Mouse (Mus musculus) embryonic facial prominence, embryonic 14.5 days (tissue): ENCODE results near the gene Rpl39l. TPM values are rescaled to one million over a fixed set of nuclear protein-coding genes. Genes with fewer than 3 reads are reported as not detected.

Source experiments
- ATAC-seq: fragments of 200-750 bp; cut with Nextera tagmentation; 2 replicates; pipeline ENCODE4 v1.8.0; 2017; ENCODE audit warnings: low read depth, moderate number of reproducible peaks, moderate TSS enrichment
- DNase-seq: peaks from one replicate; pipeline ENCODE4 v3.0.0-alpha.2; 2015; ENCODE audit warnings: low spot score
- H3K27ac ChIP-seq: fragments of 300-500 bp; sonication (generic); replicated peaks from 2 replicates; pipeline ENCODE4 v1.5.1; 2014; ENCODE audit warnings: low read depth, mild to moderate bottlenecking, low read length, moderate library complexity
- H3K27me3 ChIP-seq: fragments of 300-500 bp; sonication (generic); replicated peaks from 2 replicates; pipeline ENCODE4 v1.6.1; 2014; ENCODE audit warnings: low read length; ENCODE audit not compliant: control insufficient read depth, insufficient read depth
- H3K36me3 ChIP-seq: fragments of 300-500 bp; sonication (generic); 2 replicates; pipeline ENCODE4 v1.6.1; 2014; ENCODE audit warnings: low read length, mixed read lengths; ENCODE audit not compliant: control insufficient read depth, insufficient read depth
- H3K4me1 ChIP-seq: fragments of 300-500 bp; sonication (generic); 2 replicates; pipeline ENCODE4 v1.6.1; 2014; ENCODE audit warnings: antibody characterized with exemption, low read length; ENCODE audit not compliant: control insufficient read depth, insufficient read depth
- H3K4me2 ChIP-seq: fragments of 300-500 bp; sonication (generic); 2 replicates; pipeline ENCODE4 v1.6.1; 2014; ENCODE audit warnings: low read depth, mild to moderate bottlenecking, low read length, moderate library complexity, mixed read lengths
- H3K4me3 ChIP-seq: fragments of 300-500 bp; sonication (generic); 2 replicates; pipeline ENCODE4 v1.5.1; 2014; ENCODE audit warnings: low read depth, mild to moderate bottlenecking, low read length
- H3K9ac ChIP-seq: fragments of 300-500 bp; sonication (generic); 2 replicates; pipeline ENCODE4 v1.6.1; 2014; ENCODE audit warnings: low read depth, mild to moderate bottlenecking, low read length, moderate library complexity, mixed read lengths
- H3K9me3 ChIP-seq: fragments of 300-500 bp; sonication (generic); 2 replicates; pipeline ENCODE4 v1.6.1; 2016; ENCODE audit warnings: low read length; ENCODE audit not compliant: control insufficient read depth
- WGBS: fragments of 180-500 bp; shearing (Covaris S2); extraction: QIAGEN DNeasy Blood & Tissue Kit; methylation state at CpG from one replicate; pipeline ENCODE4 v1.1.7; 2014; 5-methylcytosine and 5-hydroxymethylcytosine counted together
- polyA plus RNA-seq: library from polyadenylated mRNA; unstranded; fragments of >200 nt; fragmentation: Nextera tagmentation; extraction: Ambion mirVana; gene quantifications from 2 replicates; pipeline ENCODE4 v1.2.1, GENCODE M21; 2014

Rpl39l gene
- 11.6 and 12.4 TPM in 2 replicates for polyA plus RNA-seq

GRCm38 (mm10) chr16:10170005-10170404 is at the start of gene Rpl39l:
Rpl39l (plus strand) TSS chr16:10170226.
- no peaks in the 10 kb centered on the region for H3K27me3 ChIP-seq
- H3K4me2 ChIP-seq: no peak within 1 kb of the TSS
- no peak within 1 kb of the TSS for H3K27ac ChIP-seq
- DNase-seq (peak; percentile 12), ATAC-seq (no peak)
- 80% methylated on average over 22 of the region's 22 CpGs for WGBS
- H3K4me3 ChIP-seq: no peak within 1 kb of the TSS
- no peaks in the 10 kb centered on the region for H3K36me3 ChIP-seq
- H3K9ac ChIP-seq: no peak within 1 kb of the TSS
- no peaks in the 10 kb centered on the region for H3K4me1 ChIP-seq
- H3K9me3 ChIP-seq: no peaks in the 10 kb centered on the region

GRCm38 (mm10) chr16:10127586-10127985 is 42.4 kb upstream of the Rpl39l start:
- H3K9ac ChIP-seq: no peak overlapping the region
- H3K36me3 ChIP-seq: no peaks in the 10 kb centered on the region
- no peaks in the 10 kb centered on the region for H3K27me3 ChIP-seq
- DNase-seq (no peak), ATAC-seq (no peak)
- no peak overlapping the region for H3K4me2 ChIP-seq
- no peak overlapping the region for H3K4me3 ChIP-seq
- no peaks in the 10 kb centered on the region for H3K9me3 ChIP-seq
- H3K27ac ChIP-seq: no peak overlapping the region
- H3K4me1 ChIP-seq: no peaks in the 10 kb centered on the region
- WGBS: 88% methylated on average over 1 of the region's 1 CpGs

GRCm38 (mm10) chr16:10129052-10129911 is 40.7 kb upstream of the Rpl39l start:
- 70% methylated on average over 2 of the region's 2 CpGs for WGBS
- H3K27ac ChIP-seq: no peak overlapping the region

GRCm38 (mm10) chr16:10143166-10143565 is 26.9 kb upstream of the Rpl39l start:
- no peaks in the 10 kb centered on the region for H3K4me1 ChIP-seq
- ATAC-seq: no peak
- H3K4me3 ChIP-seq: no peak overlapping the region
- no peak overlapping the region for H3K9ac ChIP-seq
- H3K4me2 ChIP-seq: no peak overlapping the region
- no peaks in the 10 kb centered on the region for H3K36me3 ChIP-seq
- 63% methylated on average over 2 of the region's 2 CpGs for WGBS
- H3K9me3 ChIP-seq: no peaks in the 10 kb centered on the region
- H3K27me3 ChIP-seq: no peaks in the 10 kb centered on the region
- no peak overlapping the region for H3K27ac ChIP-seq
- no peak for DNase-seq

More at GRCm38 (mm10) chr16:10129052-10129911, 40.7 kb upstream of the Rpl39l start:
- DNase-seq (no peak), ATAC-seq (no peak)
- no peaks in the 10 kb centered on the region for H3K36me3 ChIP-seq
- no peak overlapping the region for H3K9ac ChIP-seq
- H3K4me3 ChIP-seq: no peak overlapping the region
- H3K4me2 ChIP-seq: no peak overlapping the region
- H3K27me3 ChIP-seq: no peaks in the 10 kb centered on the region
- no peaks in the 10 kb centered on the region for H3K9me3 ChIP-seq
- no peaks in the 10 kb centered on the region for H3K4me1 ChIP-seq

GRCm38 (mm10) chr16:10147401-10147800 is 22.6 kb upstream of the Rpl39l start:
- no peaks in the 10 kb centered on the region for H3K27me3 ChIP-seq
- H3K9ac ChIP-seq: no peak overlapping the region
- H3K27ac ChIP-seq: no peak overlapping the region
- H3K4me1 ChIP-seq: no peaks in the 10 kb centered on the region
- ATAC-seq: no peak
- no peak for DNase-seq
- no peak overlapping the region for H3K4me3 ChIP-seq
- H3K9me3 ChIP-seq: no peaks in the 10 kb centered on the region
- 96% methylated on average over 5 of the region's 5 CpGs for WGBS
- no peaks in the 10 kb centered on the region for H3K36me3 ChIP-seq
- no peak overlapping the region for H3K4me2 ChIP-seq

GRCm38 (mm10) chr16:10169123-10169905 is 712 bp upstream of the Rpl39l start:
- Histone ChIP-seq H3K27me3 (no peaks in the 10 kb centered on the region), H3K9ac (no peak overlapping the region), H3K27ac (no peak overlapping the region), H3K4me1 (no peaks in the 10 kb centered on the region), H3K36me3 (no peaks in the 10 kb centered on the region), H3K4me3 (no peak overlapping the region), H3K9me3 (no peaks in the 10 kb centered on the region), H3K4me2 (no peak overlapping the region)
- WGBS: 53% methylated on average over 8 of the region's 8 CpGs
- DNase-seq (peak; percentile 53), ATAC-seq (no peak)

GRCm38 (mm10) chr16:10171276-10171675 is 1.2 kb downstream of the Rpl39l start:
- no peaks in the 10 kb centered on the region for H3K9me3 ChIP-seq
- H3K4me1 ChIP-seq: no peaks in the 10 kb centered on the region
- H3K4me2 ChIP-seq: no peak overlapping the region
- no peak overlapping the region for H3K4me3 ChIP-seq
- ATAC-seq: no peak
- WGBS: 85% methylated on average over 4 of the region's 4 CpGs
- no peak for DNase-seq
- no peaks in the 10 kb centered on the region for H3K27me3 ChIP-seq
- no peak overlapping the region for H3K9ac ChIP-seq
- no peaks in the 10 kb centered on the region for H3K36me3 ChIP-seq
- no peak overlapping the region for H3K27ac ChIP-seq

GRCm38 (mm10) chr16:10172179-10172820 is 2.3 kb downstream of the Rpl39l start:
- H3K9me3 ChIP-seq: peaks cover 7% of the 10 kb centered on the region; the same call in 1 of the 2 replicates
- no peak overlapping the region for H3K27ac ChIP-seq
- no peak overlapping the region for H3K4me3 ChIP-seq
- ATAC-seq (no peak), DNase-seq (no peak)
- H3K36me3 ChIP-seq: no peaks in the 10 kb centered on the region
- no peaks in the 10 kb centered on the region for H3K27me3 ChIP-seq
- WGBS: 82% methylated on average over 3 of the region's 3 CpGs
- H3K4me2 ChIP-seq: no peak overlapping the region
- H3K9ac ChIP-seq: no peak overlapping the region
- H3K4me1 ChIP-seq: no peaks in the 10 kb centered on the region
